Mouse (Mus musculus) ES-E14 (cell line): ENCODE results near the gene Ifna9.

Source experiments
- CHD2 ChIP-seq: IDR thresholded peaks from 2 replicates; pipeline ENCODE4 v1.6.1; 2014; ENCODE audit warnings: mild to moderate bottlenecking, low read depth, low read length, inconsistent platforms
- ZC3H11A ChIP-seq: IDR thresholded peaks from 2 replicates; pipeline ENCODE4 v1.6.1; 2012; ENCODE audit warnings: low read depth, mild to moderate bottlenecking, inconsistent platforms, low read length, borderline replicate concordance
- ZNF384 ChIP-seq: IDR thresholded peaks from 2 replicates; pipeline ENCODE4 v1.6.1; 2012; ENCODE audit warnings: low read depth, low read length, inconsistent platforms

DNA sequence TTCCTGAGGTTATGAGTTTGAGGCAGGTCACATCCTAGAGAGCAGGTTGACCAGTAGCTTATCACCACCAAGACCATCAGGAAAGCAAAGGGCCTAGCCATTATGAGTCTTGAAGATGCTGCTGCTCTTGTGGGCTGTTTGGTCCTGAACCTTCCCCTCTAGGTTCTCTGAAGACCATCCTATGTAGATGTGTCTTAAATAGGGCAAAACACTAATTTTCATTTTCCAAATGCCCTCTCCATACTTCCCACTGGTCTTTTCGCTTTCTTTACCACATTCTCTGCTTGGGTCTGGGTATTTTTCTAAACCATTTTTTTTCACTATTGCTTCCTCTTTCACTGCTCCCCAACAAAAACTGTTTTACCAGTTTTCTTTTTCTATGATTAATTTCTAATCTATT is at the start of gene Ifna9:
- TF ChIP-seq ZC3H11A (no peak), CHD2 (no peak), ZNF384 (no peak)
